Mouse (Mus musculus): Measurements from ENCODE around the gene Snf8. TPM values are rescaled to one million over a fixed set of nuclear protein-coding genes. Genes with fewer than 3 reads are reported as not detected.
A peak's percentile ranks its signal among the peaks of the same experiment; 100 is the strongest.

Gene Snf8
- polyA plus RNA-seq, 1 experiment from 2014 or later, result 132 TPM

DNA sequence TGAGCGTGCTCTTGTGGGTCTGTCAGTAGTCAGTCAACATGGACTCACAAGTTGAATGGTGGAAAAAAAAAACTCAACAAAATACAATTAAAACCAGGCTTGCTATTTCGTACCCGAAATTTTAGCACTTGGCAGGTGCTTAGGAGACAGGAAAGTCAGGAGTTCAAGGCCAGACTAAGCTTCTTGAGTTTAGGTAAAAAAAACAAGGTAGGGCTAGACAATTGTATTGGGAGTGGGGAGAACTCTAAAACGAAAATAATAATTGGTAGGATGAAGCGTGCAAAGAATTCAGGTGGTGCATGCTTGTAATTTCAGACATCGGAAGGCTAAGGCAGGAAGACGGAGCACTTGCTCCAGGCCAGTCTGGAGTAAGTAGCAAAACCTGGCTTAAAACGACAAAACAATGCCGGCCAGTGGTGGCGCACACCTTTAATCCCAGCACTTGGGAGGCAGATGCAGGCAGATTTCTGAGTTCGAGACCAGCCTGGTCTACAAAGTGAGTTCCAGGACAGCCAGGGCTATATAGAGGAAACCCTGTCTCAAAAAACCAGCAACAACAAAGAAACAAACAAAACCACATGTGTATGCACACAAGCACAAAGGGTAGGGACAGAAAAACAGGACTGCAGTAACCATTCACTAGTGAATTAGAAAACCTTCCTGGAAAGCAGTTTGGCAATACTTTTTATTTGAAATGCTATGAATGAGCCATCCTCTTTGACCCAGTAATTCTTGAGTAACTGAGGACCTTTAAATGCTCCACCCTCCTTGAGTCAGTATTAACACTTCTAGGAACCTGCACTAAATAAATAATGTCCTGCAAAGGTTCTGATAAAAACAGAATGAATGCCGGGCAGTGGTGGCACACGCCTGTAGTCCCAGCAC, 41.8 kb downstream of the Snf8 start:
- Histone ChIP-seq H3K27me3 (peaks cover 4% of the 10 kb centered on the region; the same call in 1 of the 2 replicates), H3K4me2 (peak overlapping the region; percentile 58), H3K4me3 (peak overlapping the region; percentile 35), H3K36me3 (ENCODE audit: poor library complexity, severe bottlenecking) (peaks cover 15% of the 10 kb centered on the region), H3K9ac (peak overlapping the region; percentile 43), H3K27ac (peak overlapping the region; percentile 78), H3K9me3 (replicated peaks) (no peaks in the 10 kb centered on the region), H3K4me1 (peaks cover 21% of the 10 kb centered on the region)
- WGBS, result 71% methylated on average over 13 of the region's 13 CpGs
- ATAC-seq, result no peak

DNA sequence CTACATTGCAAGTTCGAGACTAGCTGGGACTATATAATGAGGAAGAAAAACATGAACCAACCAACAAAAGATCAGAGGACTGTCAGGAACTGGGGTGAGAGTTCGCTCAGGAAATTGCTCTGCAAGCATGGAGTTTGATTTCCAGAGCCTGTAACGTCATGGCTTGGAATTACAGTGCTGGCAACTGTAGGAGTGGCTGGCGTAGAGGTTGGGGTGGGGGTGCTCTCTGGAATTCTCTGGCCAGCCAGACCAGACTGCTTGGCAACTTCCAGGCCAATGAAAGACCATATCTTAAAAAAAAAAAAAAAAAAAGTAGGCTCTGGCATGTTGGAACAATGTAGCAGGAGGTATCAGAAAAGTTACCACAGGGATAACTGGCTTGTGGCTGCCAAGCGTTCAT, 46.1 kb downstream of the Snf8 start:
- H3K9me3 ChIP-seq (replicated peaks), result no peaks in the 10 kb centered on the region
- ATAC-seq, result no peak
- peaks cover 4% of the 10 kb centered on the region; the same call in 1 of the 2 replicates for H3K27me3 ChIP-seq
- peaks cover 4% of the 10 kb centered on the region; the same call in 1 of the 2 replicates for H3K4me1 ChIP-seq
- no peak overlapping the region for H3K9ac ChIP-seq
- no peak overlapping the region for H3K4me2 ChIP-seq
- no peaks in the 10 kb centered on the region for H3K36me3 ChIP-seq (ENCODE audit: poor library complexity, severe bottlenecking)
- no peak overlapping the region for H3K27ac ChIP-seq
- 86% methylated on average over 5 of the region's 5 CpGs for WGBS
- no peak overlapping the region for H3K4me3 ChIP-seq

DNA sequence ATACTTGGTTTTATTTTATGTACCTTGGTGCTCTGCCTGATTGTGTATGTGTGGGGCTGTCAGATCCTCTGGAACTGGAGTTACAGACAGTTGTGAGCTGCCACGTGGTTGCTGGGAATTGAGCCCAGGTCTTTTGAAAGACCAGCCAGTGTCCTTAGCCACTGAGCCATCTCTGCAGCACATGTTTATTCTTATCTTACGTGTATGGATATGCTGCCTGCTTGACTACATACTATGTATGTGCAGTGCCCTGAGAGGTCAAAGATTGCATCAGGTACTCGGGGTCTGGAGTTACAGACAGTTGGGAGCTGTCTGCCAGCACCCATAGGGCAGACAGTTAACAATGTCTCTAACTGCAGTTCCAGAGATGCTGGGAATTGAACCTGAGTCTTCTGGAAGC, 48.0 kb downstream of the Snf8 start:
- Histone ChIP-seq H3K9ac (no peak overlapping the region), H3K27me3 (peaks cover 4% of the 10 kb centered on the region; the same call in 1 of the 2 replicates), H3K27ac (no peak overlapping the region), H3K4me1 (no peaks in the 10 kb centered on the region), H3K4me3 (no peak overlapping the region), H3K36me3 (ENCODE audit: poor library complexity, severe bottlenecking) (no peaks in the 10 kb centered on the region), H3K4me2 (no peak overlapping the region), H3K9me3 (replicated peaks) (0 out of 2 replicates have a peak, but pooled peaks cover 1% of the 10 kb centered on the region)
- no peak for ATAC-seq
- WGBS, result 83% methylated on average over 3 of the region's 3 CpGs

DNA sequence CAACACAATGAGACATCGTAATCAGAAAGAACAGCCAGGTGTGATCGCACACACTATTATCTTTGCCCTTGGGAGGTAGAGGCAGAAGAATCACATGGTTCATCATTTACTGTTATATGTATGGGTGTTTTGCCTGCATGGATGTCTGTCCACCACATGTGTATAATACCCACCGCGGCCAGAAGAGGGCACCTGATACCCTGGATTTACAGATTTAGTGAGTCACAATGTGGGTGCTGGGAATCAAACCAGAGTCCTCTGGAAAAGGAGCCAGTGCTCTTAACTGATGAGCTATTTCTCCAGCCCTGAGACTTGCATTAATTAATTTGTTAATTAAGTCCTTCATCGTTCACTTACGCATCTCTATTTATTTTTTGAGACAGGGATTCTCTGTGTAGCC, 53.3 kb downstream of the Snf8 start:
- no peak overlapping the region for H3K9ac ChIP-seq
- H3K36me3 ChIP-seq (ENCODE audit: poor library complexity, severe bottlenecking), result no peaks in the 10 kb centered on the region
- no peak overlapping the region for H3K27ac ChIP-seq
- H3K4me3 ChIP-seq, result no peak overlapping the region
- 0 out of 2 replicates have a peak, but pooled peaks cover 5% of the 10 kb centered on the region for H3K27me3 ChIP-seq
- 89% methylated on average over 6 of the region's 6 CpGs for WGBS
- 0 out of 2 replicates have a peak, but pooled peaks cover 4% of the 10 kb centered on the region for H3K9me3 ChIP-seq (replicated peaks)
- ATAC-seq, result no peak
- H3K4me2 ChIP-seq, result no peak overlapping the region
- no peaks in the 10 kb centered on the region for H3K4me1 ChIP-seq

DNA sequence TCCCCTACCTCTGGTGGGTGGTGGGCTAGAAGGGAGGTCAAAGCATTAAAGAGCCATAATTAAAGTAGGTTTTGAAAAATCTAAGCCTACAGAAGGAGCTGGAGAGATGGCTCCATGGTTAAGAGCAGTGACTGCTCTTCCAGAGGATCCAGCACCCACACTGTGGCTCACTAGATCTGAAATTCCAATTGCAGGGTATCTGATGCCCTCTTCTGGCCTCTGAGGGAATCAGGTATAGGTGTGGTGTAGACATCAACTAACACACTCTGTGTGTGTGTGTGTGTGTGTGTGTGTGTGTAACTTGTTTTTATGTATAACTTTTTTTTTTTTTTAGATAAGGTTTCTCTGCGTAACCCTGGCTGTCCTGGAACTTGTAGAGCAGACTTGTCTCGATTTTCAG, 56.4 kb downstream of the Snf8 start:
- Histone ChIP-seq H3K9me3 (replicated peaks) (0 out of 2 replicates have a peak, but pooled peaks cover 4% of the 10 kb centered on the region), H3K27me3 (0 out of 2 replicates have a peak, but pooled peaks cover 13% of the 10 kb centered on the region), H3K9ac (no peak overlapping the region), H3K36me3 (ENCODE audit: poor library complexity, severe bottlenecking) (no peaks in the 10 kb centered on the region), H3K4me3 (no peak overlapping the region), H3K4me2 (no peak overlapping the region), H3K27ac (no peak overlapping the region), H3K4me1 (no peaks in the 10 kb centered on the region)
- no peak for ATAC-seq
- 70% methylated on average over 2 of the region's 2 CpGs for WGBS

DNA sequence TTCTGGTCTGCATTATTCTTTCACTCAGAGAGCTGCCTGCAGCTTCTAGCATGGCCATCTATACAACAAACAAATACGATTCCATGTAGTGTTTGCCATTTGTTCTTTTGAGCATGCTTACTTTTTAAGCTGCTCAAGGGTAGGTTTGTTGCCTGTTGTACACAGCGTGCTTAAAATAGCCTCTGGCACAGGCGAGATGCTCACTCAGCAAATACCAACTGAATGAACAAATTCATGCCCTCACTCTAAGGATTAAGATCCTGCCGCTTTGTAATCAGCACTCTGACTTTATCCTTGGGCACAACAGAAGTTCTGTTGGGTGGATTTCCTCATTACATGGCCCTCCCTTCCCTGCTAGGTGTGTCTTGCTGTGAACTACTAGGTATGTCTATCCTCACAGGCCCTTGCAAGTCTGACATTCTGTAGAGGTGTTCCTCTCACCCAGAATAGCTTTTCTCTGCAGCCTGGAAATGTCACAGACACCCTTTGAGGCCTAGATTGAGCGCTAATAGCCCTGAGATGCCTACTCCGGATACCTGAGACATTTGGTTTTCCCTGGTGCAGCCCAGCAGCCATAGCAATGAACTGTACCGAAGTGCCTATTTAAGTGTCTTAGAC, 58.1 kb downstream of the Snf8 start:
- WGBS, result 45% methylated on average over 7 of the region's 7 CpGs
- ATAC-seq, result no peak
- H3K4me3 ChIP-seq, result no peak overlapping the region
- 0 out of 2 replicates have a peak, but pooled peaks cover 22% of the 10 kb centered on the region for H3K27me3 ChIP-seq
- no peak overlapping the region for H3K4me2 ChIP-seq
- no peak overlapping the region for H3K9ac ChIP-seq
- no peaks in the 10 kb centered on the region for H3K36me3 ChIP-seq (ENCODE audit: poor library complexity, severe bottlenecking)
- H3K27ac ChIP-seq, result no peak overlapping the region
- H3K4me1 ChIP-seq, result no peaks in the 10 kb centered on the region
- 0 out of 2 replicates have a peak, but pooled peaks cover 2% of the 10 kb centered on the region for H3K9me3 ChIP-seq (replicated peaks)

DNA sequence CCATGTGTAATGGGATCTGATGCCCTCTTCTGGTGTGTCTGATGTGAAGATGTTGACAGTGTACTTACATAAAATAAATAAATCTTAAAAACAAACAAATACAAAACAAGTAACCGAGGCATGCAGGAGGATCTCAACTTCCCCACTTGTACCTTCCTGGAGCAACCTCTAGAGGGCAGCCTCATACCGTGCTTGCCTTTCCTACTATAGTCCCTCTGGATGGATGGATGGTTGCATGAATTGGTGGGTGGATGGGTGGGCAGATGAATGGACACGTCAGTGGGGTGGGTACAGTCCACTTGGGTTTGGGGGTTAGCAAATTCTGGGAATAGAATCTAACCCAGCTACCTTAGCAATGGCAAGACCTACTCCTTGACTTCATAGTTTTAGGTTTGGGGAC, 58.7 kb downstream of the Snf8 start:
- no peaks in the 10 kb centered on the region for H3K9me3 ChIP-seq (replicated peaks)
- H3K4me3 ChIP-seq, result no peak overlapping the region
- 0 out of 2 replicates have a peak, but pooled peaks cover 22% of the 10 kb centered on the region for H3K27me3 ChIP-seq
- H3K4me1 ChIP-seq, result no peaks in the 10 kb centered on the region
- no peak for ATAC-seq
- H3K9ac ChIP-seq, result no peak overlapping the region
- no peak overlapping the region for H3K27ac ChIP-seq
- 14% methylated on average over 3 of the region's 3 CpGs for WGBS
- H3K36me3 ChIP-seq (ENCODE audit: poor library complexity, severe bottlenecking), result no peaks in the 10 kb centered on the region
- H3K4me2 ChIP-seq, result no peak overlapping the region

Other genes starting within 250 kb of the Snf8 start
- gene Phospho1, start 210.4 kb upstream of the Snf8 start, polyA plus RNA-seq (2015; fragmentation: Nextera tagmentation; extraction: Ambion mirVana), result not detected in 2 replicates
- gene Gngt2, start 197.7 kb upstream of the Snf8 start, polyA plus RNA-seq (2015; fragmentation: Nextera tagmentation; extraction: Ambion mirVana), result 1.4 and 2.8 TPM in 2 replicates
- 0.96 and 1.5 TPM in 2 replicates for gene Abi3, start 192.4 kb upstream of the Snf8 start, polyA plus RNA-seq (2015; fragmentation: Nextera tagmentation; extraction: Ambion mirVana)
- gene B4galnt2, start 120.0 kb upstream of the Snf8 start, polyA plus RNA-seq (2015; fragmentation: Nextera tagmentation; extraction: Ambion mirVana), result not detected in 2 replicates
- gene Igf2bp1, start 28.9 kb upstream of the Snf8 start, polyA plus RNA-seq (2015; fragmentation: Nextera tagmentation; extraction: Ambion mirVana), result 53.4 and 58.0 TPM in 2 replicates
- gene Gip, start 10.3 kb upstream of the Snf8 start, polyA plus RNA-seq (2015; fragmentation: Nextera tagmentation; extraction: Ambion mirVana), result not detected in 2 replicates
- gene Ube2z, start 30.5 kb downstream of the Snf8 start, polyA plus RNA-seq (2015; fragmentation: Nextera tagmentation; extraction: Ambion mirVana), result 25.8 and 27.7 TPM in 2 replicates
- gene Atp5g1, start 40.8 kb downstream of the Snf8 start, polyA plus RNA-seq (2015; fragmentation: Nextera tagmentation; extraction: Ambion mirVana), result 421 and 435 TPM in 2 replicates
- gene Calcoco2, start 77.1 kb downstream of the Snf8 start, polyA plus RNA-seq (2015; fragmentation: Nextera tagmentation; extraction: Ambion mirVana), result not detected in 2 replicates
- gene Ttll6, start 98.9 kb downstream of the Snf8 start, polyA plus RNA-seq (2015; fragmentation: Nextera tagmentation; extraction: Ambion mirVana), result 0.19 and 0.22 TPM in 2 replicates
- gene Hoxb13, start 159.4 kb downstream of the Snf8 start, polyA plus RNA-seq (2015; fragmentation: Nextera tagmentation; extraction: Ambion mirVana), result not detected in 2 replicates
- gene Hoxb9, start 236.6 kb downstream of the Snf8 start, polyA plus RNA-seq (2015; fragmentation: Nextera tagmentation; extraction: Ambion mirVana), result not detected in 2 replicates
- not detected in 2 replicates for gene Hoxb8, start 247.0 kb downstream of the Snf8 start, polyA plus RNA-seq (2015; fragmentation: Nextera tagmentation; extraction: Ambion mirVana)